Mouse (Mus musculus) olfactory bulb, adult 2 months (tissue): Measurements from ENCODE around the gene Zcwpw1.

ENCODE experiments used
- CTCF ChIP-seq: fragments of 200-500 bp; IDR thresholded peaks from 2 replicates; pipeline ENCODE4 v1.5.1; 2012; ENCODE audit warnings: low read depth, mild to moderate bottlenecking, low read length, moderate library complexity; ENCODE audit not compliant: insufficient read depth
- POLR2A ChIP-seq: fragments of 200-500 bp; IDR thresholded peaks from 2 replicates; pipeline ENCODE4 v1.6.1; 2012; ENCODE audit warnings: mild to moderate bottlenecking, low read depth, low read length, moderate library complexity; ENCODE audit not compliant: insufficient read depth

DNA sequence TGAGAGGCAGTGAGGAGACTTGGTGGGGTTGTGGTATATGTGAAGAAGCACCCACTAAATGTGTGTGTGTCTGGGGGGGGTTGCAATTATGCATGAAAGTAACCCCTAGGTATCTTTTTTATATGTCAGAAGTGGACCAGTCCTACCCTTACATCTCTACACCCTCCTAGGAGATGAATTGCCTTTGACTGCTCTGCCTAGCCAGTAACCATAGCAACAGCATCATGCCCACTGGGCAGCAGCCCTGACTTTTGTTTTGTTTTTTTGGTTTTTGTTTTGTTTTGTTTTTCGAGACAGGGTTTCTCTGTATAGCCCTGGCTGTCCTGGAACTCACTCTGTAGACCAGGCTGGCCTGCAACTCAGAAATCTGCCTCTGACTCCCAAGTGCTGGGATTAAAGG is 19.1 kb upstream of the Zcwpw1 start:
- TF ChIP-seq POLR2A: no peak
- TF ChIP-seq CTCF: no peak
